Mouse (Mus musculus) liver, adult 2 months (tissue): ENCODE results near the gene Acox3. TPM values are rescaled to one million over a fixed set of nuclear protein-coding genes. Genes with fewer than 3 reads are reported as not detected.

Experiments
- DNase-seq: peaks from one replicate; pipeline ENCODE4 v3.0.0-alpha.2; 2011; ENCODE audit warnings: low read depth, low spot score; ENCODE audit errors: extremely low read depth
- H3K27ac ChIP-seq: fragments of 200-500 bp; replicated peaks from 2 replicates; pipeline ENCODE4 v1.5.1; 2012; ENCODE audit warnings: low read depth, mild to moderate bottlenecking, control low read depth, inconsistent platforms, low read length; ENCODE audit not compliant: insufficient read depth
- H3K27me3 ChIP-seq: fragments of 200-500 bp; 2 replicates; pipeline ENCODE4 v1.6.1; 2012; ENCODE audit warnings: mild to moderate bottlenecking, moderate library complexity, low read length, inconsistent platforms; ENCODE audit not compliant: control insufficient read depth, insufficient read depth
- H3K36me3 ChIP-seq: fragments of 200-500 bp; 2 replicates; pipeline ENCODE4 v1.6.1; 2012; ENCODE audit warnings: low read length, inconsistent platforms; ENCODE audit not compliant: control insufficient read depth, insufficient read depth
- H3K4me1 ChIP-seq: fragments of 200-500 bp; 2 replicates; pipeline ENCODE4 v1.6.1; 2011; ENCODE audit warnings: low read length; ENCODE audit not compliant: control insufficient read depth, insufficient read depth
- H3K4me3 ChIP-seq: fragments of 200-500 bp; 2 replicates; pipeline ENCODE4 v1.5.1; 2011; ENCODE audit warnings: low read depth, mild to moderate bottlenecking, control low read depth, low read length, moderate library complexity; ENCODE audit not compliant: insufficient read depth
- H3K79me2 ChIP-seq: fragments of 200-500 bp; 2 replicates; pipeline ENCODE4 v1.6.1; 2012; ENCODE audit warnings: inconsistent platforms, mild to moderate bottlenecking, low read length, moderate library complexity; ENCODE audit not compliant: control insufficient read depth, insufficient read depth
- H3K9ac ChIP-seq: fragments of 200-500 bp; 2 replicates; pipeline ENCODE4 v1.6.1; 2012; ENCODE audit warnings: low read depth, mild to moderate bottlenecking, control low read depth, inconsistent platforms, low read length
- CTCF ChIP-seq: fragments of 200-500 bp; IDR thresholded peaks from 2 replicates; pipeline ENCODE4 v1.5.1; 2011; ENCODE audit warnings: low read depth, low read length, control low read depth
- POLR2A ChIP-seq: fragments of 200-500 bp; IDR thresholded peaks from 2 replicates; pipeline ENCODE4 v1.6.1; 2011; ENCODE audit warnings: low read length, control low read depth; ENCODE audit not compliant: insufficient read depth; ENCODE audit errors: extremely low read depth
- WGBS: fragments of 180-500 bp; shearing (Covaris S2); methylation state at CpG from one replicate; pipeline ENCODE4 v1.1.7; 2018; 5-methylcytosine and 5-hydroxymethylcytosine counted together
- polyA plus RNA-seq: library from polyadenylated mRNA; depleted of rRNA; stranded (reverse); fragments of >200 nt; gene quantifications from 2 replicates; pipeline ENCODE4 v1.2.3, GENCODE M21; 2012
- total RNA-seq: library from RNA; depleted of rRNA; stranded (reverse); fragments of >200 nt; gene quantifications from 2 replicates; pipeline ENCODE4 v1.2.3, GENCODE M21; 2014

The Acox3 gene
- total and polyA plus RNA-seq, 2 experiments: 22.9 to 24.1 TPM

DNA sequence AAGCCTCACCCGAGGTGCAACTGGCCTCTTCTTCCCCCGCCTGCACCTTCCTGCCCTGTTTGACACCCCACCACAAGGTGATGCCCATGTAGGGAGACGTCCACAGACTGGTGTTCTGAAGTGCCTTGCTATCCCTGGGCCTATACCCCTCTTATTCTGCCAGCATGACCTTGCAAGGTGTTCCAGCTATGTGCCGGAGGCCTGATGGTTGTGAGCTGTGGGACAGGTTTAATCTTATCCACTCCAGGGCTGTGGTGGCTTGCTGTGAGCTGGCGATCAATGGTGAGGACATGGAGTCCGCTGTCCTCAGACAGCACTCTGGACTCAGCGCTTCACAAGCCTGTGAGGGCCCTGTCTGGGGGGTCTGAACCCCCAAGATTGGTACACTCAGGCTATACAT, 27.5 kb downstream of the Acox3 start:
- TF ChIP-seq CTCF: no peak
- TF ChIP-seq POLR2A: no peak
- Histone ChIP-seq H3K9ac (no peak overlapping the region), H3K27ac (no peak overlapping the region), H3K36me3 (no peaks in the 10 kb centered on the region; the same call in 1 of the 2 replicates), H3K4me3 (no peak overlapping the region), H3K27me3 (no peaks in the 10 kb centered on the region), H3K4me1 (no peaks in the 10 kb centered on the region), H3K79me2 (no peaks in the 10 kb centered on the region)
- DNase-seq: no peak
- WGBS: 97% methylated on average over 7 of the region's 7 CpGs

DNA sequence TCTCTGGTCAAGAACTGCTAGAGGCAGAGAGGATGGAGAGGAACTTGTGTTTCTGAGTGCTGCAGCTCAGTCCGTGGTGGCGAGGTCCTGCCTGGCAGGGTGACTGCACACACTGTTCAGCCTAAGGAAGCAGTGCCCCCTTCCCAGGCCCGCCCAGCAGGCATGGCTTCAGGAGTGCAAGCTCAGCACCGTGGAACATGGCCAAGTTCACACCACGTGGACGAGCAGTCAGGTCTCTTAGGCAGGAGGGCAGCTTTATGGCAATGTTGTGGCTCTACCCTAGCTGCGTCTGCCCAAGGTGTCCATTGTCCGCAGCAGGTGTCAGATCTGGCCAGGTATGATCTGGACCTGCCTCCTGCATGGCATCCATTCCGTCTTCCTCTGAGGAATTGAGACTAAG, 28.3 kb downstream of the Acox3 start:
- Histone ChIP-seq H3K36me3 (no peaks in the 10 kb centered on the region; the same call in 1 of the 2 replicates), H3K4me3 (no peak overlapping the region), H3K79me2 (no peaks in the 10 kb centered on the region), H3K27me3 (no peaks in the 10 kb centered on the region), H3K27ac (no peak overlapping the region), H3K9ac (no peak overlapping the region), H3K4me1 (no peaks in the 10 kb centered on the region)
- no peak for DNase-seq
- TF ChIP-seq CTCF (no peak), POLR2A (no peak)
- WGBS: 87% methylated on average over 9 of the region's 9 CpGs

DNA sequence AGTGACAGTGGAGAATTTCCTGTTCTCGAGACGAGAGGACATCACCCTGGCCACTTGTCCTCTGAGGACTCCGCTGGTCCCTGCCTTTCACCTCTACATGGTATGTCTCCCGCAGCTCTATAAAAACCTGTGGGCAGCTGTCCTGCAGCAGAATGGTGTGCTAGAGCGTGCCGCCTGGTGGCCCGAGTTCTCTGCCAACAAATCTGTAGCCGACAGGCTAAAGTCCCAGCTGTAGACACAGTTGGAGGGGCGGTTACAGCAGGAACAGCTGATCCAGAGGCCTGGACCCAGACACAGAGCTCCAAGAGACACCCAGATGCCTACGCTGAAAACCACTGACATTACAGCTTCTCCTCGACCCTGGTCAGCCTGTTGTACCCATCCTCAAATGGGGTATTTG, 29.1 kb downstream of the Acox3 start:
- no peaks in the 10 kb centered on the region; the same call in 1 of the 2 replicates for H3K36me3 ChIP-seq
- no peak overlapping the region for H3K27ac ChIP-seq
- no peak overlapping the region for H3K4me3 ChIP-seq
- no peak for DNase-seq
- H3K4me1 ChIP-seq: no peaks in the 10 kb centered on the region
- H3K27me3 ChIP-seq: no peaks in the 10 kb centered on the region
- 92% methylated on average over 11 of the region's 11 CpGs for WGBS
- no peaks in the 10 kb centered on the region for H3K79me2 ChIP-seq
- H3K9ac ChIP-seq: no peak overlapping the region
- no peak for TF ChIP-seq POLR2A

DNA sequence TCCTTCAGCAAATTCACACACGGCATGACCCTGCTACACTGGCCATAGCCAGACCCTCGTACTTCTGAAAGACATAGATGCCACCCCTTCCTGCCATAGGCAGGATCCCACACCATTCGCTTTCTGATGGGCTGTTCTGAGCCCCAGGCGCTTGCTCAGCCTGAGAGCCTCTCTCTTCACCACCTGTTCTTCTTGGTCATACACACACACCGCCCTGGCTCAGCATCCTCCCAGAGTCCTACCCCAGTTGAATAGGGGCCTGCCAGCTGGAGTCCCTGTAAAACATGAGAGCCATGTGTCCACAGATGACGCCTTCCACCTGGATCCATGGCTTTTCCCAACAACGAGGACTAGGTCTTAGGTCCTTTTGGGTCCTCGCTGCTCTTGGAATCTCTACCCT, 29.9 kb downstream of the Acox3 start:
- Histone ChIP-seq H3K79me2 (no peaks in the 10 kb centered on the region), H3K27me3 (no peaks in the 10 kb centered on the region), H3K36me3 (no peaks in the 10 kb centered on the region; the same call in 1 of the 2 replicates), H3K4me3 (no peak overlapping the region), H3K9ac (no peak overlapping the region), H3K27ac (no peak overlapping the region), H3K4me1 (no peaks in the 10 kb centered on the region)
- 96% methylated on average over 8 of the region's 8 CpGs for WGBS
- no peak for DNase-seq
- TF ChIP-seq POLR2A (no peak), CTCF (no peak)

DNA sequence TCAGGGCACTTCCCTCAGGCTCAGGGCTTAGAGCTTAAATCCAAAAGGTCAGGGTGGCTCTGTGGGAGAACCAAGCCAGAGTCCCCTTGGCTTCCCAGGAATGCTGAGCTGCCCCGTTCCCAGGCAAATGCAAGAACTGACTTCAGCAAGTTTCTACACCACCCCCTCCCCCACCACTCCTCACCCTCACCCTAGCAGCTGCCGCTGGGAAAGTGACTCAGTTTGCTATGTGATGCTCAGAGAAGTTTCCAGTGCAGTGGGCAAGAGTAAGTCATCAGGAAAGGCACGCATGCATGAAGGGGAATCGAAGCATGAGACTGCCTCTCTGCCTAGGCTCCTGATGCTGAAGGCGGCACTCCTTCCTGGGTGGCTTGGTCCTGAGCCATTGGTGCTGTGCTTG, 34.1 kb downstream of the Acox3 start:
- no peak overlapping the region for H3K9ac ChIP-seq
- 72% methylated on average over 5 of the region's 5 CpGs for WGBS
- no peak overlapping the region for H3K4me3 ChIP-seq
- H3K27me3 ChIP-seq: no peaks in the 10 kb centered on the region
- TF ChIP-seq POLR2A (no peak), CTCF (no peak)
- H3K36me3 ChIP-seq: no peaks in the 10 kb centered on the region; the same call in 1 of the 2 replicates
- no peak for DNase-seq
- no peak overlapping the region for H3K27ac ChIP-seq
- no peaks in the 10 kb centered on the region for H3K4me1 ChIP-seq
- H3K79me2 ChIP-seq: no peaks in the 10 kb centered on the region

DNA sequence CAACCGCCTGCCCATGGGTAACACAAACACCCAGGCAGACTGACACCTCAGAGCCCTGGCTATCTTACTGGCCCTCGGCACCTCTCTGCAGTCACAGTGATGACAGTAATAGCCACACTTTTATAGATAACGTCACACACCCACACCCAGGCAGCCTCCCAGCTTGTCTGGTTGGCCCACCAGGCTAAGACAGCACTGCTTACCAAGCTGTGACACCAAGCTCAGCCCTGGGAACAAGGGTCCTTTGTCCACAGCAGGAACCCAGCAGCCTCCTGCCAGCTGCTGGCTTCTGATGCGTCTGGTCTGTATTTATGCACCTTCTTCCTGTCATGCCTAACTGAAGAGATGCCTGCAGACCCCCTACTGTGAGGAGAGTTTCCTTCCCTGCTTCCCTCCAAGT, 38.3 kb downstream of the Acox3 start:
- Histone ChIP-seq H3K4me1 (no peaks in the 10 kb centered on the region), H3K27ac (no peak overlapping the region), H3K27me3 (no peaks in the 10 kb centered on the region), H3K9ac (no peak overlapping the region), H3K4me3 (no peak overlapping the region), H3K36me3 (no peaks in the 10 kb centered on the region), H3K79me2 (no peaks in the 10 kb centered on the region)
- WGBS: 49% methylated on average over 4 of the region's 4 CpGs
- no peak for DNase-seq
- TF ChIP-seq POLR2A (no peak), CTCF (no peak)
